Mouse (Mus musculus) olfactory bulb, adult 2 months (tissue): ENCODE data around the gene Sik3.

Source experiments
- CTCF ChIP-seq: fragments of 200-500 bp; IDR thresholded peaks from 2 replicates; pipeline ENCODE4 v1.5.1; 2012; ENCODE audit warnings: low read depth, mild to moderate bottlenecking, low read length, moderate library complexity; ENCODE audit not compliant: insufficient read depth
- POLR2A ChIP-seq: fragments of 200-500 bp; IDR thresholded peaks from 2 replicates; pipeline ENCODE4 v1.6.1; 2012; ENCODE audit warnings: mild to moderate bottlenecking, low read depth, low read length, moderate library complexity; ENCODE audit not compliant: insufficient read depth

GRCm38 (mm10) chr9:46004529-46004928, 8.1 kb upstream of the Sik3 start:
- TF ChIP-seq CTCF (no peak), POLR2A (no peak)
